Mouse (Mus musculus) megakaryocyte, embryonic 14.5 days (primary cell): ENCODE measurements around the gene Ptp4a2. TPM values are rescaled to one million over a fixed set of nuclear protein-coding genes. Genes with fewer than 3 reads are reported as not detected.
A peak's percentile ranks its signal among the peaks of the same experiment; 100 is the strongest.
"Not testable (repeated sequence)": the region's sequence is repeated elsewhere in the genome, so short reads cannot be mapped to it uniquely, and the experiment has no call there.

ENCODE experiments used
- H3K27me3 ChIP-seq: replicated peaks from 2 replicates; pipeline ENCODE3; 2012; ENCODE audit warnings: inconsistent platforms
- H3K36me3 ChIP-seq: replicated peaks from 2 replicates; pipeline ENCODE3; 2012; ENCODE audit warnings: low read length, inconsistent platforms, mixed read lengths
- H3K4me1 ChIP-seq: 2 replicates; pipeline ENCODE4 v1.6.1; 2012; ENCODE audit warnings: inconsistent platforms
- H3K4me3 ChIP-seq: replicated peaks from 2 replicates; pipeline ENCODE3; 2012; ENCODE audit warnings: moderate library complexity, mild to moderate bottlenecking, inconsistent platforms
- H3K9me3 ChIP-seq: 2 replicates; pipeline ENCODE4 v1.6.1; 2012; ENCODE audit warnings: inconsistent platforms
- FLI1 ChIP-seq: IDR thresholded peaks from 2 replicates; pipeline ENCODE4 v1.6.1; 2012; ENCODE audit warnings: low read length, inconsistent platforms, mixed read lengths
- GATA1 ChIP-seq: IDR thresholded peaks from 3 replicates; pipeline ENCODE4 v1.6.1; 2012; ENCODE audit warnings: mixed read lengths, low read length, inconsistent platforms, borderline replicate concordance
- polyA plus RNA-seq: library from polyadenylated mRNA; stranded (reverse); fragments of >175 nt; gene quantifications from 2 replicates; pipeline ENCODE4 v1.2.3, GENCODE M21; 2012; ENCODE audit warnings: low replicate concordance; ENCODE audit not compliant: insufficient read depth

Gene Ptp4a2
- polyA plus RNA-seq, 1 experiment = 30.1 TPM

GRCm38 (mm10) chr4:129879206-129879780, 68.3 kb downstream of the Ptp4a2 start:
- peaks cover 49% of the 10 kb centered on the region for H3K4me1 ChIP-seq
- H3K27me3 ChIP-seq = no peaks in the 10 kb centered on the region
- no peaks in the 10 kb centered on the region for H3K36me3 ChIP-seq
- no peak for TF ChIP-seq GATA1
- no peak for TF ChIP-seq FLI1
- no peaks in the 10 kb centered on the region for H3K9me3 ChIP-seq
- H3K4me3 ChIP-seq = no peak overlapping the region

GRCm38 (mm10) chr4:129880615-129881014, 69.6 kb downstream of the Ptp4a2 start:
- H3K27me3 ChIP-seq = no peaks in the 10 kb centered on the region
- peaks cover 53% of the 10 kb centered on the region for H3K4me1 ChIP-seq
- no peak overlapping the region for H3K4me3 ChIP-seq
- H3K9me3 ChIP-seq = no peaks in the 10 kb centered on the region
- no peak for TF ChIP-seq FLI1
- no peak for TF ChIP-seq GATA1
- no peaks in the 10 kb centered on the region for H3K36me3 ChIP-seq

GRCm38 (mm10) chr4:129881661-129882060, 70.6 kb downstream of the Ptp4a2 start:
- no peaks in the 10 kb centered on the region for H3K9me3 ChIP-seq
- H3K27me3 ChIP-seq = no peaks in the 10 kb centered on the region
- no peak overlapping the region for H3K4me3 ChIP-seq
- H3K36me3 ChIP-seq = no peaks in the 10 kb centered on the region
- H3K4me1 ChIP-seq = peaks cover 51% of the 10 kb centered on the region
- TF ChIP-seq FLI1 (no peak), GATA1 (no peak)

GRCm38 (mm10) chr4:129882555-129883293, 71.7 kb downstream of the Ptp4a2 start:
- Histone ChIP-seq H3K4me1 (peaks cover 41% of the 10 kb centered on the region), H3K36me3 (no peaks in the 10 kb centered on the region), H3K4me3 (peak overlapping the region; percentile 90), H3K9me3 (no peaks in the 10 kb centered on the region), H3K27me3 (no peaks in the 10 kb centered on the region)
- no peak for TF ChIP-seq FLI1
- TF ChIP-seq GATA1 = no peak

GRCm38 (mm10) chr4:129884041-129884930, 73.3 kb downstream of the Ptp4a2 start:
- Histone ChIP-seq H3K4me3 (peak overlapping the region; percentile 57), H3K27me3 (no peaks in the 10 kb centered on the region), H3K9me3 (no peaks in the 10 kb centered on the region), H3K4me1 (peaks cover 33% of the 10 kb centered on the region), H3K36me3 (no peaks in the 10 kb centered on the region)
- TF ChIP-seq GATA1 (no peak), FLI1 (no peak)

GRCm38 (mm10) chr4:129889661-129890060, 78.6 kb downstream of the Ptp4a2 start:
- Histone ChIP-seq H3K27me3 (no peaks in the 10 kb centered on the region), H3K4me3 (no peak overlapping the region), H3K9me3 (no peaks in the 10 kb centered on the region), H3K4me1 (no peaks in the 10 kb centered on the region), H3K36me3 (no peaks in the 10 kb centered on the region)
- TF ChIP-seq GATA1 = no peak
- no peak for TF ChIP-seq FLI1

- H3K4me1 ChIP-seq = no peaks in the 10 kb centered on the region
- no peaks in the 10 kb centered on the region for H3K36me3 ChIP-seq
Observed at GRCm38 (mm10) chr4:129890094-129890493, 79.1 kb downstream of the Ptp4a2 start.

GRCm38 (mm10) chr4:129894861-129895260, 83.8 kb downstream of the Ptp4a2 start:
- Histone ChIP-seq H3K27me3 (no peaks in the 10 kb centered on the region), H3K9me3 (peaks cover 4% of the 10 kb centered on the region), H3K4me3 (no peak overlapping the region), H3K36me3 (peaks cover 3% of the 10 kb centered on the region), H3K4me1 (no peaks in the 10 kb centered on the region)
- no peak for TF ChIP-seq FLI1
- no peak for TF ChIP-seq GATA1

More at GRCm38 (mm10) chr4:129890094-129890493, 79.1 kb downstream of the Ptp4a2 start:
- peaks cover under 1% of the 10 kb centered on the region; the same call in 1 of the 2 replicates for H3K9me3 ChIP-seq
- no peaks in the 10 kb centered on the region for H3K27me3 ChIP-seq
- no peak overlapping the region for H3K4me3 ChIP-seq
- TF ChIP-seq FLI1 (no peak), GATA1 (no peak)

GRCm38 (mm10) chr4:129898815-129899214, 87.8 kb downstream of the Ptp4a2 start:
- not testable (repeated sequence) for H3K27me3 ChIP-seq, H3K4me1 ChIP-seq, H3K4me3 ChIP-seq, H3K9me3 ChIP-seq, H3K36me3 ChIP-seq

Other genes with a start within 250 kb of the Ptp4a2 start
- gene Lck, start 237.6 kb upstream of the Ptp4a2 start, polyA plus RNA-seq = 1.7 TPM in 1 of 2 replicates, not detected in the other
- not detected in 2 replicates for gene Fam167b, start 232.7 kb upstream of the Ptp4a2 start, polyA plus RNA-seq
- gene Eif3i, start 210.6 kb upstream of the Ptp4a2 start, polyA plus RNA-seq = 54.3 and 121 TPM in 2 replicates
- 305 and 342 TPM in 2 replicates for gene Tmem234, start 210.6 kb upstream of the Ptp4a2 start, polyA plus RNA-seq
- 0.46 TPM in 1 of 2 replicates, not detected in the other for gene Dcdc2b, start 197.0 kb upstream of the Ptp4a2 start, polyA plus RNA-seq
- 9.7 TPM in 1 of 2 replicates, not detected in the other for gene Iqcc, start 192.1 kb upstream of the Ptp4a2 start, polyA plus RNA-seq
- gene Ccdc28b, start 187.3 kb upstream of the Ptp4a2 start, polyA plus RNA-seq = 32.9 and 39.7 TPM in 2 replicates
- gene Txlna, start 170.2 kb upstream of the Ptp4a2 start, polyA plus RNA-seq = 17.9 and 24.0 TPM in 2 replicates
- gene Kpna6, start 138.5 kb upstream of the Ptp4a2 start, polyA plus RNA-seq = 6.8 and 9.0 TPM in 2 replicates
- 51.4 and 264 TPM in 2 replicates for gene Tmem39b, start 114.4 kb upstream of the Ptp4a2 start, polyA plus RNA-seq
- 67.0 and 99.6 TPM in 2 replicates for gene Khdrbs1, start 68.9 kb upstream of the Ptp4a2 start, polyA plus RNA-seq
- gene Spocd1, start 118.0 kb downstream of the Ptp4a2 start, polyA plus RNA-seq = 0.43 TPM in 1 of 2 replicates, not detected in the other
- 2.6 and 11.0 TPM in 2 replicates for gene Adgrb2, start 173.7 kb downstream of the Ptp4a2 start, polyA plus RNA-seq
- 5.1 and 5.5 TPM in 2 replicates for gene Col16a1, start 236.6 kb downstream of the Ptp4a2 start, polyA plus RNA-seq